ENCODE assay signal across 21 mouse cellular contexts in the genomic region with DNA sequence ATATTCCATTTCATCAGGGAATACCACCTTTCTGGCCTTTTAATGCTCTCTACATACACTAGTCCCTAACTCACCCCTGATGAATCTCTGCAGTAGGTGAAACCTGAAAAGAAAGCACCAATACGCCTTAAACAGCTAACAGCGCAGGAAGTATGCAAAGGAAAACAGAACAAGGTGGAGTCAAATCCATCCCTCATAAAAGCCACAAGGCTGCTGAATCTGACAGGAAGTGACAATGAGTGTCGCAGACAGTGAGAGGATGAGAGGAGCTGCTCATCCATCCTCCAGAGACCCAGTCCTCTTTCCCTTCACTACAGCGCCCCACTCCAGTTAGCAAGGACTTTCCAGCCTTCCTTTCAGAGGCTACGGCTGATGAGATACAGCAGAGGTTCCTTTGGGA. TPM values are rescaled to one million over a fixed set of nuclear protein-coding genes. Genes with fewer than 3 reads are reported as not detected.
DNase-seq lines count a peak whose midpoint lies in the region; ATAC-seq and TF ChIP-seq lines count a peak whose summit lies in the region.
"Had no signal": no experiment of that assay in that cellular context is flagged by ENCODE, and none has a peak within 500 bp of the region (broad histone marks: within the 10 kb centered on the region; RNA-seq: fewer than 3 reads in every experiment).

No protein-coding gene starts in this region.

- H3K4me1 ChIP-seq in lung, embryonic 14.5 days (ENCODE audit: insufficient read depth), result no peaks in the 10 kb centered on the region
- peaks cover 2% of the 10 kb centered on the region; the same call in 1 of the 2 replicates for H3K4me1 ChIP-seq in thymus, adult 2 months (replicated peaks; ENCODE audit: control insufficient read depth, insufficient read depth, low read length)
- no peaks in the 10 kb centered on the region for H3K4me1 ChIP-seq in heart, embryonic 12.5 days (replicated peaks)
- H3K4me1 ChIP-seq: limb, embryonic 15.5 days; neural tube, embryonic 15.5 days had no signal

- no peak for ATAC-seq in lung, embryonic 14.5 days (ENCODE audit: insufficient read depth)
- ATAC-seq in megakaryocyte-erythroid progenitor cell, adult 5-6 weeks (replicated peaks; ENCODE audit: low FRiP score, low TSS enrichment, poor library complexity, severe bottlenecking), result no peak
- ATAC-seq in heart, embryonic 12.5 days (ENCODE audit: insufficient number of reproducible peaks, low FRiP score), result no peak
- ATAC-seq: forebrain, postnatal 0 days; hindbrain, postnatal 0 days had no signal

- no peaks in the 10 kb centered on the region for H3K9me3 ChIP-seq in lung, embryonic 14.5 days (ENCODE audit: low read depth, low read length)
- peaks cover 3% of the 10 kb centered on the region; the same call in 1 of the 2 replicates for H3K9me3 ChIP-seq in heart, embryonic 12.5 days (replicated peaks)
- H3K9me3 ChIP-seq: limb, embryonic 15.5 days; neural tube, embryonic 15.5 days had no signal

- 55% methylated on average over 5 of the region's 5 CpGs for WGBS in lung, embryonic 14.5 days
- WGBS in thymus, adult 2 months, result 69% methylated on average over 5 of the region's 5 CpGs
- 77% methylated on average over 5 of the region's 5 CpGs for WGBS in heart, embryonic 12.5 days

- H3K27me3 ChIP-seq in lung, embryonic 14.5 days (ENCODE audit: insufficient read depth, low read length), result no peaks in the 10 kb centered on the region
- H3K27me3 ChIP-seq in thymus, adult 2 months (ENCODE audit: control insufficient read depth, insufficient read depth, low read length), result no peaks in the 10 kb centered on the region
- no peaks in the 10 kb centered on the region for H3K27me3 ChIP-seq in heart, embryonic 12.5 days (replicated peaks)
- H3K27me3 ChIP-seq: limb, embryonic 15.5 days; neural tube, embryonic 15.5 days had no signal

- no peak for DNase-seq in lung, embryonic 14.5 days
- DNase-seq in lung, postnatal 14 days, result no peak
- DNase-seq in thymus, adult 2 months, result peak; percentile 2
- DNase-seq in thymus, postnatal 10 days (ENCODE audit: low spot score in 2 of 2), result no peak
- peak; percentile 52 for DNase-seq in T-cell, adult 2 months (ENCODE audit: low spot score)
- DNase-seq: adrenal gland, postnatal 14 days; cerebellum, adult 8-10 months; forebrain, postnatal 0 days; gastrocnemius, postnatal 14 days; heart, postnatal 10 days; kidney, adult 2 months; kidney, postnatal 14 days; left cerebral cortex, postnatal 4 days; lung, postnatal 4 days had no signal

- no peak for TF ChIP-seq CTCF in lung, embryonic 14.5 days (IDR thresholded peaks at IDR 0.05; ENCODE audit: low read depth)
- no peak for TF ChIP-seq CTCF in thymus, adult 2 months (IDR thresholded peaks at IDR 0.05; ENCODE audit: borderline replicate concordance, control insufficient read depth, extremely low read depth, insufficient read depth, low read length, poor library complexity)

- no peak overlapping the region for H3K4me3 ChIP-seq in lung, embryonic 14.5 days (ENCODE audit: low read depth, low read length)
- H3K4me3 ChIP-seq in thymus, adult 2 months (ENCODE audit: control insufficient read depth, insufficient read depth, low read length), result no peak overlapping the region
- no peak overlapping the region for H3K4me3 ChIP-seq in heart, embryonic 12.5 days
- H3K4me3 ChIP-seq: limb, embryonic 15.5 days; neural tube, embryonic 15.5 days had no signal

- no peak for TF ChIP-seq POLR2A in thymus, adult 2 months (IDR thresholded peaks at IDR 0.05; ENCODE audit: control insufficient read depth, extremely low read depth, insufficient read depth, low read length, poor library complexity)

- H3K9ac ChIP-seq in lung, embryonic 14.5 days, result no peak overlapping the region
- H3K9ac ChIP-seq in heart, embryonic 12.5 days, result no peak overlapping the region
- H3K9ac ChIP-seq: forebrain, postnatal 0 days; limb, embryonic 15.5 days; liver, embryonic 14.5 days; neural tube, embryonic 15.5 days had no signal

- H3K4me2 ChIP-seq in lung, embryonic 14.5 days, result no peak overlapping the region
- H3K4me2 ChIP-seq in heart, embryonic 12.5 days, result no peak overlapping the region
- H3K4me2 ChIP-seq: heart, embryonic 11.5 days; limb, embryonic 15.5 days; neural tube, embryonic 15.5 days had no signal

- peak overlapping the region; percentile 2; the same call in 1 of the 2 replicates for H3K27ac ChIP-seq in lung, embryonic 14.5 days (ENCODE audit: low read depth)
- H3K27ac ChIP-seq in thymus, adult 2 months (ENCODE audit: control insufficient read depth, insufficient read depth, low read length), result no peak overlapping the region
- H3K27ac ChIP-seq in heart, embryonic 12.5 days (ENCODE audit: poor library complexity, severe bottlenecking), result no peak overlapping the region
- H3K27ac ChIP-seq: hindbrain, postnatal 0 days; limb, embryonic 15.5 days; liver, embryonic 14.5 days; neural tube, embryonic 15.5 days had no signal

- H3K36me3 ChIP-seq in lung, embryonic 14.5 days (ENCODE audit: insufficient read depth), result no peaks in the 10 kb centered on the region; the same call in 1 of the 2 replicates
- H3K36me3 ChIP-seq in thymus, adult 2 months (ENCODE audit: control insufficient read depth, insufficient read depth, low read length), result no peaks in the 10 kb centered on the region
- peaks cover 20% of the 10 kb centered on the region for H3K36me3 ChIP-seq in heart, embryonic 12.5 days

RNA-seq across cellular contexts. Expression of a gene that starts 14.9 kb away (rescaled TPM):
- polyA plus RNA-seq in lung, embryonic 14.5 days (2014; fragmentation: Nextera tagmentation; extraction: Ambion mirVana), result 10.5 and 12.3 TPM in 2 replicates
- polyA plus RNA-seq in thymus, adult 2 months (2012; rRNA removed), result 5.0 and 5.3 TPM in 2 replicates
- total RNA-seq in megakaryocyte-erythroid progenitor cell, adult 5-6 weeks (2014; fragmentation: Nextera tagmentation), result 5.7 and 6.9 TPM in 2 replicates
- 9.6 and 17.4 TPM in 2 replicates for total RNA-seq in megakaryocyte-erythroid progenitor cell, adult 5-6 weeks (2017)
- polyA plus RNA-seq in heart, embryonic 12.5 days (2016; fragmentation: Nextera tagmentation; extraction: Ambion mirVana), result 6.6 and 6.9 TPM in 2 replicates

RNA-seq across cellular contexts. Expression of a gene that starts 47.1 kb away (rescaled TPM):
- polyA plus RNA-seq in lung, embryonic 14.5 days (2014; fragmentation: Nextera tagmentation; extraction: Ambion mirVana), result 56.8 and 57.0 TPM in 2 replicates
- polyA plus RNA-seq in thymus, adult 2 months (2012; rRNA removed), result 20.2 and 24.8 TPM in 2 replicates
- 44.5 and 53.1 TPM in 2 replicates for total RNA-seq in megakaryocyte-erythroid progenitor cell, adult 5-6 weeks (2014; fragmentation: Nextera tagmentation)
- 41.4 and 43.0 TPM in 2 replicates for total RNA-seq in megakaryocyte-erythroid progenitor cell, adult 5-6 weeks (2017)
- 31.2 and 31.6 TPM in 2 replicates for polyA plus RNA-seq in heart, embryonic 12.5 days (2016; fragmentation: Nextera tagmentation; extraction: Ambion mirVana)

Comparison
In these comparisons a context has a peak if more than half of its experiments do, and no peak if none do; other contexts are left out.
1. DNase-seq: peak in thymus, adult 2 months (single experiment) and T-cell, adult 2 months (single experiment); none in lung, embryonic 14.5 days (single experiment), lung, postnatal 14 days (single experiment) and thymus, postnatal 10 days (0 of 2).